Mouse (Mus musculus) G1E-ER4 (cell line): ENCODE measurements around the gene Tnni2. TPM values are rescaled to one million over a fixed set of nuclear protein-coding genes. Genes with fewer than 3 reads are reported as not detected.

Experiments
- GATA1 ChIP-seq: IDR thresholded peaks from one replicate; pipeline ENCODE4 v1.8.0; 2012; ENCODE audit warnings: low read length, inconsistent platforms
- polyA plus RNA-seq: library from polyadenylated mRNA; stranded (reverse); fragments of >175 nt; gene quantifications from 2 replicates; pipeline ENCODE4 v1.2.3, GENCODE M21; 2012

Gene Tnni2
- polyA plus RNA-seq, 1 experiment: not detected

DNA sequence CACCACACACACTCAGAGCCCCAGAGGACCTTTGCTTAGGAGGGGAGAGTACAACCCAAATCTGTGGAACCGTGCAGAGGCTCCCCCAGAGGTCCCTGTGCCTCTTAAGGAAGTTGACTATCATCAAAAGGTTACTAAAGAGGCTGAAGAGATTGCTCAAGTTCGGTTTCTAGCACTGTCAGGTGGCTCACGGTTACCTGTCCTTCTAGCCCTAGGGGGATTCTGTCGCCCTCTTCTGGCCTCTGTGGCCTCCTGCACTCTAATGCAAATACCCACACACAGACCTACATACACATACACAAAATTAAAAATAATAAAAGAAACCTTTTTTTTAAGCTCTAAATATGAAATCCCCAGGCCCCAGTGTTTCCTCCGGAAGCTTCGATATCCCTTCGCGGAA, 22.9 kb upstream of the Tnni2 start:
- no peak for TF ChIP-seq GATA1

DNA sequence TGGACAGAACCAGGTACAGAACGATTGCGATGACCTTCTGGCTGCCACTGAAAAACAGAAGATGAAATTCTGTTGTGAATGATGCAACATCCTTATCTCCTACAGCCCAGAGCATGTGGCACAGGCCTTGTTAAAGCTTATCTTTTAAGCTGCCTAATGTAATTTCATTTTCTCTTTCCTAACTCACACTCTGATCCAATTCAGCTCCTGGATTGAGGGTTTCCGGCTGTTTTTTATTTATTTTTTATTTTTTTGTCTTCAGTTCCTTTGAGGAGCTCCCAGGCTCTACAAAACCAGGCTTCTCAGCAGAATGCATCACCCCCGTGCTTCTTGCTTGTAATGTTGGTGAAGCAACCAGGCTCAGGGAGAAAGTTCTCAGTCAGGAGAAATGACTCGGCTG, 21.7 kb upstream of the Tnni2 start:
- TF ChIP-seq GATA1: peak; percentile 82

GRCm38 (mm10) chr7:142421826-142422225, 19.8 kb upstream of the Tnni2 start:
- no peak for TF ChIP-seq GATA1

DNA sequence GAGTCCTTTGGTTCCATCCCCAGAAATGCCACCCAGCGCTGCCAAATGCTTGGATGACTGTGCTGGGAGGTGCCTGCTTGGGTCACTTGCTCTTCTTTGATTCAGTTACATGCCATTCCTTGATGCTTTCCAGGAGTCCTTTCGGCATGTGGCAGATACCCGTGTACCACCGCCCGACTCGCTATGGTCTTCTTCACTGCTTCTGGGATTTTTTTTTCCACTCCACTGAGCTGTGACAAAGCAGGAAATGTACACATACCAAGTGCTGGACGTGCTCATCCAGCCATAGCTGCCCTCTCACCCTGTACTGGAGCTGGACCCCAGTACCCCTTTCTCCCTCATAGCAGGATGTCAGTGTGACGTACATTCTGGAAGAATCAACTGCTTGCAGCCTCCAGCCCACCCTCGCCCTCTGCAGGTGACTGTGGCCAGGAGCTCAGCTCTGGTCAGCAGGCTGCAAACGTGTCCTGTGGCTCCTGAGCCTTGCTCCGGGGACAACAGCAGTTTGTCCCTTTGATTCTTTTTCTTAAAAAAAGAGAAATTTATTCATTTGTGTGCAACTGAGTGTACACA, 15.9 kb upstream of the Tnni2 start:
- no peak for TF ChIP-seq GATA1

DNA sequence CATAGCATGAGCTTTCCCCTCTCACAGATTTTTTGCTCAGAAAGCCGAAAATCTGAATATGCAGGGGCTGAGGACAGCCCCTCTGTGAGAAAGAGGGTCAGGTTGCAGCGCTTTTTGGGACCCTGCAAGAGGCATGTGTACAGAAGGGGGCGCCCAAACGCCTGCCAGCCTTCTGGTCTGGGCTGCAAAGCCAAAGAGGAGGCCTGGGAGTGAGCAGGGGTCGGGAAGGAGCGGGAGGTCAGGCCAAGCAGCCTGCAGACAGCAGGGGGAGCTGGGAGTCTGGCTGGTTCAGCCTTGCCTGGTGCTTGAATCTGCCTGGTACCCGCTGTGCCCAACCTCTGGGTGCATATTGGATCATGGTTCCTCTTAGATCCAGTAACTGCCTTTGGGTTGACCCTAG, 13.4 kb upstream of the Tnni2 start:
- TF ChIP-seq GATA1: no peak

- no peak for TF ChIP-seq GATA1
These were observed 11.4 kb upstream of the Tnni2 start for GRCm38 (mm10) chr7:142430160-142430678.

GRCm38 (mm10) chr7:142431106-142431505, 10.5 kb upstream of the Tnni2 start:
- TF ChIP-seq GATA1: no peak

DNA sequence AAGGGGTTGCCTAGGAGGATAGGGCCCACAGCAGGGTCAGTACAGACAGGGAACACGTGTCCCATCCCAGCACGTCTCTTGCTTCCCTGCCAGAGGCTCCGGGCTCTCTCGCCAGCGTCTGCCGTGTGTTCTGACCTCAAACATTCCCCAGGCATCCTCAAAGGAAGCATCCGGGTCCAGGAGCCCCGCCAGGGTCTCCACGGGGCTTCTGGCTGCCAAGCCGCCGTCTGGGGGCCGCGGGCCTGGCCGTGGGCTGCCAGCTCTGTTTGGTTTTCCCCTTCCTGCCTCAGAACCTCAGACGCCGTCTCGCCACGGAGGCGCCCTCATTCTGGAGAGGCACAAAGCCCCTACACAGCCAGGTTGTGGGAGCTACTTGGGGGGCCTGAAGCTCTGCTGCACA, 8.0 kb upstream of the Tnni2 start:
- no peak for TF ChIP-seq GATA1

DNA sequence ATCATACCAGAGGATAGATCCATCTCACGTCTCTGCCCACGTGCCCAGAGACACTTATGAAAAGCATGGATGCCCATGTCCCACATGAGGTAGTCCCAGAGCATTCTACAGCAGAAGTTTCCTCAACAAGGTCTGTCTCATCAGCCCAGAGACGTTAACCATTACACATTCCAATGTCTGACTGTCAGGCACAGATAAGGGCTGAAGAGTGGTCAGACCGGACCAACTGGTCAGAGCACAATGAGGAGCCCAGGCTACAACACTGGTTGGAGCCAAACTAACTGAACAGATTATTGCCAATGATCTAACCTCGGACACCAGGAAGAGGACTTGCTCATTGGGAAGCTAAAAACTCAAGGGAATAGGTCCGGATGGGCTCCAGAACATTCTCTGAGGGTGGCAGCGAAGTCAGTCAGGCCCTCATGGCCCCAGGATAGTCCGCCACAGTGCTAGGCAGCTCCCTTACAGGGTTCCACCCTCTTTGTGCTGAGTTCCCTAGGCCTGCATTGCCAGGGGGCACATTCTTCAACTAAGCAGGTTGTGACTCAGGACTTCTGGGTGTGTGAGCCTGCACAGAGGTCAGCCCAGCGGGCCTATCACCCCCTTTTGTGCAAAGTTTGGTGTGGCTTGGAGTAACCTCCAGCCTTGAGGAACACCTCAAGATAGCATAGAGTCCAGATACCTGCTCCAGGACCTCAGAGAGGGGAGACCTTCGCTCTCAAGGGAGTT, 7.3 kb upstream of the Tnni2 start, which contains the start of gene Syt8:
TSS of gene Syt8 (plus strand) at position 714 of the 729 bp plus-strand sequence.
- TF ChIP-seq GATA1: no peak

DNA sequence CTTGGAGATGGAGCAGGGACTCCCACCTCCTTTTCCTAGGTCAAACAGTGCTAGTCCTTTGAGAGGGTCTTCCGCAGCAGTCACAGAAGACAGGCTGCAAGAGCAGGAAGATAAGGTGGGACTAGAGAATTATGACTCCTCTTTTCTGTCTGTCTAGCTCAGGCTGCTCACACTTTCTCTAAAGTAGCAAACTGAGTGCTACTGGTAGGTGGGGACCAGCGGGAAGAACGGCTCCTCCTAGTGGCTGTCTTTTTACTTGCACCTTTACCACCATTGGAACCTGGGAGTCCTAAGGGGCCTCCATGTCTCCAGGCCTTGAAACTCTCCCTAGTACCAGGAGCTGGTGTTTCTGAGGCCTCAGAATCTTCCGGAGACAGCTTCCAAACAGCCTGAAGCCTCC, 6.1 kb upstream of the Tnni2 start:
- no peak for TF ChIP-seq GATA1

- TF ChIP-seq GATA1: no peak
These were observed 4.3 kb upstream of the Tnni2 start for GRCm38 (mm10) chr7:142437324-142437723.

- no peak for TF ChIP-seq GATA1
These were observed 1.6 kb upstream of the Tnni2 start for GRCm38 (mm10) chr7:142439966-142440365.

DNA sequence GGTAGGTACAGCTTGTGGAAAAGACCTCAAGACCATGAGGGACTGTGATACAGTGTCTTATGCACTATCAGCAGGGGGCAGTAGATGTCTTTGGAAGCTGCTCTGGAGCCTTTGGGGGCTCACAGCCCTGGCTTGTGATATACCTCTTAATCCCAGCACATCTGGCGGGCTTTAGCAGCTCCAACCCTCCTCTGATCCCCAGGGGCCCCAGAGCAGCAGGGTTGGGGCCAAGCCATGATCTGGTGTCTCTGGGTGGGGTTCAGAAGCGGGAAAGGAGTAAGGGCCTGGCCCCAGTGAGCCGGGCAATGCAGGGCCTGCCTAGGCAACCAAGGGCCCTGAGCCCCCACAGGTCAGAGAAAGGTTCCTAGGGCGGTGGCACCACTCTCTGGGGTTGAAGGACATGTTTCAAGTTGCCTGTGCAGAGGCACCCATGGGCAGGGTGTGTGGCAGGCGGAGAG, 922 bp upstream of the Tnni2 start:
- TF ChIP-seq GATA1: no peak

DNA sequence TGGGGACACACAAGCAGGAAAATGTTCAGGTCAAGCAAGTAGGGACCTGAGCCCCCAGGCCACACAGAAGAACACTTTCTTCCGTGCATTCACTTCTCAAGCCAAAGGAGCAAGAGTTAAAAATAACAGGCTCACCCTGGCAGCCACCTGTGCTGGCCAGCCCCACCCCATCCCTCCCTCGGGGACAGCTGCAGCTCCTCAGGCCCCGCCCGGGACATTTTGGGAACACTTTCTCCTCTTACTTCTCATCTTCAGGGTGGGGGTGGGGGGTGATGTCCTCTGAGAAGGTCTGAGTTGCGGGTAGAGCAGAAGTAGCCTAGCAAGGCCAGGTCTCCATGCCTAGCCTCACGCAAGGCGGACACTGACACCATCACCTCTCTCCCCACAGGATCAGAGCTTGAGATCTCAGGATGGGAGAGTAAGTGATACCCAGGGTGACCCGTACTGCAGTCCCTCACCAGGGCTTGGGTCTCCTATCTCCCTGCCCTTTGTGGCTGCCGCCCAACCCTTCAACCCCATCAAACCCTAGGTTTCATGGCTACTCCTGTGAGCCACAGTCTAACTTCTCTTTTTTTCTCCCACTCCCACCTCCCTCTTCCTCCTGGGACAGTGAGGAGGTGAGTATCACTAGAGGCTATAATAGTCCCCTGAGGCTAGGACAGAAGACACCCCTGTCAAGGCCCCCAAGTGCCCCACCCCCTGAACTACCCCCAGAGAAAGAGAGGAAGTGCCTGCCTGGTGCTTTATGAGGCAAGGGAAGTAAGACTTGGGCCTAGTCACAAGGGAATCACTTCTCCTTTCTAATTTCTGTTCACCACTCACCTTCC, 686 bp downstream of the Tnni2 start:
- TF ChIP-seq GATA1: no peak

GRCm38 (mm10) chr7:142442908-142443420, 1.4 kb downstream of the Tnni2 start:
- TF ChIP-seq GATA1: no peak

DNA sequence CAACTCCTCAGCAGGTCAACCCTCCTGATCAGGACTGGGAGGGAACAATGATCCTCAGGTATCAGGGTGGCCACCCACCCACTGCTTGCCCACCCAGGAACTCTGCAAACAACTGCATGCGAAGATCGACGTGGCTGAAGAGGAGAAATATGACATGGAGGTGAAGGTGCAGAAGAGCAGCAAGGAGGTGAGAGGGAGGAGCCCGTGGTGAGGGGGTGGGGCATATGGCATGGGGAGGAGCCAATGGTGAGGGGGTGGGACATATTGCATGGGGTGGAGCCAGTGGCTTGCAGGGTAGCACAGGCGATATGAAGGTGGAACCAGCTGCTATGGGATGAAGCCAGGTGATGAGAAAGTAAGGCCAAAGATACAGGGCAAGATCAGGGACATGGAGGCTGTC, 1.9 kb downstream of the Tnni2 start:
- no peak for TF ChIP-seq GATA1
